Mouse (Mus musculus) right cerebral cortex, postnatal 36 days (tissue): ENCODE data around the gene Olfr780.
"Not testable (repeated sequence)": the region's sequence is repeated elsewhere in the genome, so short reads cannot be mapped to it uniquely, and the experiment has no call there.

Experiments used
- DNase-seq, 2 experiments: peaks; one replicate each; pipeline ENCODE4 v3.0.0; 2022; ENCODE audit warnings: low spot score in 2 of 2, mixed read lengths in 1 of 2

Gene Olfr780

DNA sequence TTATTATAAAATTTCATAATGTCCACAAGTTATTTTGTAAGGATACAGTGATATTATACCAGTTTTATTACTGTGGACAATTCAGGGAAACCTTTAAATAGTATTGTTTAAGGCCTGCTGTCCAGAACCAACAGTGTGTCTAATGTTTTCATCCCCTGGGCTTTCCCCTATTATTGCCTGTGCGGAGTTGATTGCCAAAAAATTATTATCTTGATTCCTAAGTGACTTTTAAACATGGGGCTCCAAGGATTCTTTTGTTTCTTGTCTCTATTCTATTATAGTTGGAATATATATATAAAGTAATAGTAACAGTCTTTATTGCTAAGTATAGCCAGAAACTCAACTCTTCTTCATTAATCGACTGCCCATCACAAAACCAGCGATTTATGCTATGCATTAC lies at the start of gene Olfr780:
Olfr780 (plus strand) TSS at position 301 of the 400 bp plus-strand sequence.
- DNase-seq = no peak

- DNase-seq = no peak
Observed at GRCm38 (mm10) chr10:129271081-129271535, 46.8 kb upstream of the Olfr780 start, which contains the start of gene Olfr777. Olfr777 (minus strand) TSS chr10:129271485.

DNA sequence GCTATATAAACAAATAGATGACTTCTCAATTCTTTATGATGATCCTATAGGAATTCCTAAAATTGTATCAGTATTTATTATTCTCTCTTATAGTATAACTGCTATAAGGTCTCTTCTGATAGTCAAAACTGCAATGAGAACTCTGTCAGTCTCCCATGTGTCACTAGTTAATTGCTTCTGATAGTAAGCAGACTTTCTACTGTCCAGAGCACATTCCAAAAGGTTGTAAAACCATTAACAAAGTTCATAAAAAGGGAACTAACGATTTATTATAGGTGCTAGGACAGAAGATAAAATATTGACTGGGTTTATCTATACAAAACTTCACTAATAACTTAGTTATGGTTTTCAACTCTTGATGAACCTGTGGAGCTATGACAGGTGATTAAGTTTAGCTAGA lies 4.9 kb upstream of the Olfr780 start:
- not testable (repeated sequence) for DNase-seq

- DNase-seq = not testable (repeated sequence)
Observed at GRCm38 (mm10) chr10:129313521-129313920, 4.4 kb upstream of the Olfr780 start.

GRCm38 (mm10) chr10:129328554-129328953 lies 10.6 kb downstream of the Olfr780 start, which contains the start of gene Olfr781:
Olfr781 (plus strand) TSS chr10:129328854.
- no peak for DNase-seq

- DNase-seq = no peak
Observed at GRCm38 (mm10) chr10:129348550-129348949, 30.6 kb downstream of the Olfr780 start, which contains the start of gene Olfr782. Olfr782 (plus strand) TSS chr10:129348850.

GRCm38 (mm10) chr10:129352475-129352874 lies 34.6 kb downstream of the Olfr780 start:
- DNase-seq = not testable (repeated sequence)

DNA sequence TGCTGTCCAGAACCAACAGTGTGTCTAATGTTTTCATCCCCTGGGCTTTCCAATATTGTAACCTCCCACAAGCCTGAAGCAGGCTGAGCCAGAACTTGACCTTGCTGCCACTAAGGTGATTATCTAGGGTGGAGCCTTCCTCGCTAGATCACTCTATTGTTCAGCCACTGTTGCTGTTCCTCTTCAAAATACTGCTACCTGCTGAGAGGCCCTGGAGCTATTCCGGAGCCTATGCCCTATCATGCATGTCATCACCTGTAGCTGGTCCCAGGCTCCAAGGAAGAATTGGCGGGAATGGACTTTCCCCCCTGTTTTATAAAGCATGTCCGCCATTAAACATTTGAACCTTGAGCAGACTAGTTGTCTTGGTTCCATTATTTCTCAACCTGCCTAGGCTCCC lies 38.6 kb downstream of the Olfr780 start:
- not testable (repeated sequence) for DNase-seq

- DNase-seq = no peak
Observed at GRCm38 (mm10) chr10:129357307-129357706, 39.4 kb downstream of the Olfr780 start.
